Mouse (Mus musculus) lung, adult 18-20 months (tissue): ENCODE measurements at regions not wholly inside any gene's neighbourhood (a gene's known extent, or its start where the extent isn't known, plus 50 kb on each side); places are given as distances from the start of the nearest gene placed in this dataset.

Source experiments
- DNase-seq, 2 experiments: peaks; one replicate each; pipeline ENCODE4 v3.0.0; 2022; ENCODE audit warnings: mixed read lengths in 2 of 2

- DNase-seq = no peak
Measured at GRCm38 (mm10) chr19:32940806-32941205, 183.5 kb downstream of the Pten start.

- DNase-seq = no peak
Measured at GRCm38 (mm10) chr19:32943594-32944230, 186.4 kb downstream of the Pten start.

DNA sequence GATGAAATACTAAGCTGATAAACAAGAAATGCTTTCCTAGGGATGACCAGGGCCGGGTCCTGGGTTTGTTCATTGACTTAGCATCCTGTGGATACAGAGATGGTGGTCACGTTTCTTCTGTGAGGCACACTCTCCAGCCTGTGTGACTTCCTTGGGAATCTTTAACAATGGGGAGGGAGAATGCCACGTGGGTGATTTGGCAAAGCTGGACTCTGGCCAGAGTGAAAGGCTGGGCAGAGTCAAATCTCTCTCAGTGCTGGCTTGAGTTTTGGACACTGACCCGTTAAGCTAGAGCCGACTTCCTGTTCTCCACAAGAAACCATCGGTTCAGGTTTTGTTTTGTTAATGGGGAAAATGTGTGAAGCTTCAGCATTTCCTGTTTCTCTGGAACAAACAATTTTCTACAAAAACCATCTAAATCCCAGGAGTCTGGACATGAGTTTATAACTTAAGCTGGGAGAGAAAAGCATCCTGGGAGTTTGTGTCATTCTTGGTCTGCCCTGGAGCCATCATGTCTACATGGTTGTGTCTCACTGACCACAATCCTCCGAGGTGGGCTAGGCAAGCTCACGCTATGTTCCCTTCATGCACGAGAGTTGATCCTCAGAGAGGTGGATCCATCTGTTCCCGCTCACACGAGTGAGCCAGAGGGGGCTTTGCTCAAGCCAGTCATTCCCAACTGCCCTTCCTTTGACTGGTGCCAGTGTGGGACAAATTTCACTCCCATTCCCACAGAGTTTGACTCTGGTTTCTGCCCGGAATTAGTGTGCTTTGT, 190.0 kb downstream of the Pten start:
- DNase-seq = no peak

DNA sequence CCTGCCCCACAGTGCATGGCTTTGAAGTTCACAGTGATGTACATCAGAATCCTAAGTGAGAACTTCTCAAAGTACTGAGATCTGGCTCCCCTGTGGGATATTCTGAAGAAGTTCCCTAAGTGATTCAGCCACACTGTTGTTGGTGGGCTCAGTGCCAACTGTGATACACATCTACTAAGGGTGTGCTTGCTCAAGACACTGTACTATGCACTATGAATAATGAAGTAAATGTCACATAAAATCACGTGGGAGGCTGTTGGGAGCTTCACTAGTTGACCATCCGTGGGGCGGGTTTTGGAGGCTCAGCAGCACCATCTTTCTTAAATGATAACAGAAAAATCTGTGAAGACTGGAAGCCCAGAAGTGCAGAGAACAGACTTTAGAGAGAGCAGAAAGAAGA, 193.0 kb downstream of the Pten start:
- DNase-seq = no peak

DNA sequence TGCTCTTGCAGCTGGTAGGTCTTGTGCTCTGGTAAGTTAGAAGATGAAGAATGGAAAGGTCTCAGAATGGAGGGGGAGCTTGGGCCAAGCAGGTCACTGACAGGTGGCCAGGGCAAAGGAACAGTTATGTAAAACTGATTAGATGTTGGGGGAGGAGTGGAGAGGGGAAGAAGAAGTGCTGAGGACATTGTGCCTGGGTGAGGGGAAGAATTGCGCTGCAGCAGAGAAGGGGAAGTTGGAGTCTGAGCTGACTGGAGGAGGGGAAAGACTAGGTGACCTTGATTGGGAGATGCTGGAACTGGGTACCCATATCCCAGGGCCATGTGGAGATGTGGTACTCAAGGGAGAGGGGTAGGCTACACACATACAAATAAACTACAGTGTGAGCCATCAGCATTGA, 193.5 kb downstream of the Pten start:
- DNase-seq = no peak

DNA sequence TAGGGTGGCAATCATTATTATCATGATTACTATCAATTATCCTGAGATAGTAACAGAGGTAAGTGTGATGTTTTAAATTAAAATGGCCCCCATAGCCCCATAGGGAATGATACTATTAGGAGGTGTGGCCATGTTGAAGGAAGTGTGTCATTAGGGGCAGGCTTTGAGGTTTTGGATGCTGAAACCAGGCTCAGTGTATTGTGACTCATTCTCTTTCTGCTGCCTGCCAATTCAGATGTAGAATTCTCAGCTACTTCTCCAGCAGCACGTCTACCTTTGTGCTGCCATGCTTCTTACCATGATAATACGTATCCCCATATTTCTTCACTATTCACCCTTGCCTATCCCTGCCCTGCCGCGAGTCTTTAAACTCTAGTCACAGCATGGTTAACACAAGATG, 195.1 kb downstream of the Pten start:
- no peak for DNase-seq

GRCm38 (mm10) chr19:32952928-32953687, 195.8 kb downstream of the Pten start:
- peak; percentile 35 to 50 for DNase-seq

GRCm38 (mm10) chr19:32954001-32954605, 196.8 kb downstream of the Pten start:
- peak; percentile 44 to 70 for DNase-seq

DNA sequence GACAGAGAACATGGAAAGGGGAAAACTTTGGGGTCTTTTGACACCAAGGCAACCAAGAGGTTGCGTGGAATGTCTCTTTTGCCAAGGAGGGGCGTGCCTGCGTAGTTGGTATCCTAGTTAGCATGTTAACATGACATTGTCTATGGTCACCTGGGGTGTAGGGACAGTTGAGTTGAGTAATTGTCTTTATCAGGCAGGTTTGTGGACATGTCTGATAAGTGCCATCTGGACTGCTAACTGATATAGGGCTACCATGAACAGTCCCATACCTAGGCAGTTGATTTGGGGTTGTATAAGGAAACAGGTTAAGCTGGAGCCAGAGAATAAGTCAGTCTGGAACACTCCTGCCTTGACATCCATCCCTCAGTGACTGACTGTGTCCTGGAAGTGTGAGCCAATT, 197.6 kb downstream of the Pten start:
- no peak for DNase-seq

- DNase-seq = no peak
Measured at GRCm38 (mm10) chr19:32956143-32956915, 199.0 kb downstream of the Pten start.

GRCm38 (mm10) chr19:32956916-32957558, 199.7 kb downstream of the Pten start:
- peak in 1 of 2 experiments; percentile 24 for DNase-seq

DNA sequence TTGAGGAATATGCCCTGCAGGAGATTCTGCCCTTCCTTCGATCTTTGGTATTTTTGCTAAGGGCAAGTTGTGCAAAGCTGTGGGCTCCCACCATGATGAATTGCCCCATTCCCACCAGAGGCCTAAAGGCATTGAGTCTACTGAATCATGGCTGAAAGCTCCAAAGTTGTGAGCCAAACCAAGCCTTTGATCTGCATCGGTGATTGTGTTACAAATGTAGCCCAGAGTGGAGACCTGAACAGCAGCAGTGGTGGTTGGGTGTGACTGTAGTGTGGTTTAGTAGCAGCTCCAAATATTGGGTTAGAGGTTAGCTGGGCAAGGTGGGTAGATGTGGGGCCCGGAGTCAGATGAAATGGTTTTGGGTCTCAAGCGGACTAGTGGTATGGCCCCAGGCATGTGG, 201.0 kb downstream of the Pten start:
- DNase-seq = no peak

- no peak for DNase-seq
Measured at GRCm38 (mm10) chr19:32958791-32959190, 201.5 kb downstream of the Pten start.

DNA sequence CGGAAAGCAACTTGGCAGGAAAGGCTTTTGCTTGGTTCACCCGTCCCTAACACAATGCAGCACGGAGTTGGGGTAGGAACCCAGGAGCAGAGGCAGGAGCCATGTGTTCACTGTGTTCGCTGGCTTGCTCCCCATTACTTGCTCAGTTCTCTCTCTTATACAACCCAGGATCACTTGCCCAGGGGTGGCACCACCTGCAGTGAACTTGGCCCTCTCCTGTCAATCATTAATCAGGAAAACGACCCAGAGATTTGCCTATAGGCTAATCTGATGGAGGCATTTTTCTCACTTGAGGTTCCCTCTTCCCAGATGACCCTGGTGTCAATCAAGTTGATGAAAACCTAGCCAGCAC, 202.5 kb downstream of the Pten start:
- DNase-seq = no peak

DNA sequence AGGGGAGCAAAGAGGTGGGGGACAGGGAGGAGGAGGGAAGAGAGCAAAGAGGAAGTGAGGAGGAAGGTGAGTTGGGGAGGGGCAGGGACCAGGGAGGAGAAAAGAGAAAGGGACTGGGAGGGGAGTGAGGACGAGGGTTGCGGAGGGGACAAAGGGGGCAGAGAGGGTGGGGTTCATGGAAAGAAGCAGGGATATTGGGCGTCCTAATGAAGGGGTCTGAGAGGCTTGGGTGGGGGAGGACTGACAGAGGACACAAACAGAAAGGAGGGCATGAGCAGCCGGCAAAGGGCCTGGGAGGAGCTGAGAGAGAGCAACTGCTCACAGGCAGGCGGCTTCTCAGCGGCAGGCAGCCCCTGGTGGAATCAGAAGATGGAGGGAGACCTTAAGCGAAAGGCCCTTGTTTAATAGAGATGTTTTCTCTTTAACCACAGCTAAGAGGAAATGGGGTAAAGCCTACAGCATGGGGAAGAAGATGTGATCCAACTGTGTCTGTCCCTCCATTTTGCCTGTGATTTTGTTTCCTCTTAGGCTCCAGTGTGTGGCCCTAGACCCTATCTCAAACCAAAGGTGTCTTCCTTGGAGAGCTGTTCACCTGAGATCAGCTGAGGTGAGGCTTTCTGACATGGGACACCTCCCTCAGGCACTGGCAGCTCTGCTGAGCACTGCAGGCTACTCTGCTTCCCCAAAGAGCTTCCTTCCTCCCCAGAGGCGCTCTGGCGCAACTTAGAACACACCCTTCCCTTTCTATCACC, 203.1 kb downstream of the Pten start:
- peak in 1 of 2 experiments; percentile 34 for DNase-seq

DNA sequence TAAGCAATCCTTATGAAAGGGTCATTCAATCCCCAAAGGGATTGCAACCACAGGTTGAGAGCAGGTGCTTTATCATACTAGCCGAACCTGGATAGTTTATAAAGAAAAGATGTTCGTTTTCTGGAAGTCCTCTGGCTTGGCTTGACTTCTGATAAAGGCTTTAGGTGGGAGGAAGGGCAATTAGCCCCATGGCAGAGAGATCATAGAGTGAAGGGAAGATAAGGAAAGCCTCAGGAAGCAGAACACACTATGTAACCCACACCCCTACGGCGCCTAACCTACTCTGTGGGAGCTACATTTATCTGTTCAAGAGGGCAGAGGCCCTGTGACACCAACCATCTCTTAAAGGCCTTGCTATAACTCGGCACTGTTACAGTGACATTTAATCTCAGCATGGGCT, 204.2 kb downstream of the Pten start:
- DNase-seq = no peak

DNA sequence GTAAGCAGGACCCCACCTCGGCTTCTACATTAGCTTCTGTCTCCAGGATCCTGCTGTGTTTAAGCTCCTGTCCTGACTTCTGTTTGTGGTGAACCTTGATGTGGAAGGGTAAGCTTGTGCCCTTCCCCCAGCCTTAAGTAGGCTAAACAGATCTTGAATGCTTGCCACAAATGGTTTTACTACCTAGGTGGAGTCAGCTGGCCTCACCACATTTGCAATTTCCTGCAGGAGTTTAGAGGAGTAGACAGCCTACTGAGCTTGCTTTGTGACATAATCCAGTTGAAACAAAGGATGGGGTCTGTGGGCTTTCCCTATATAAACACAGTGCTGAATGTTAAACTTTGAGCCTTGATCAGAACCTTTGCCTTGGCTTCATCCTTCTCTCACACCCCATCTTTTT, 206.7 kb downstream of the Pten start:
- DNase-seq = no peak

- DNase-seq = no peak
Measured at GRCm38 (mm10) chr19:32965488-32965887, 208.2 kb downstream of the Pten start.

- no peak for DNase-seq
Measured at GRCm38 (mm10) chr19:32969213-32969776, 212.0 kb downstream of the Pten start.

DNA sequence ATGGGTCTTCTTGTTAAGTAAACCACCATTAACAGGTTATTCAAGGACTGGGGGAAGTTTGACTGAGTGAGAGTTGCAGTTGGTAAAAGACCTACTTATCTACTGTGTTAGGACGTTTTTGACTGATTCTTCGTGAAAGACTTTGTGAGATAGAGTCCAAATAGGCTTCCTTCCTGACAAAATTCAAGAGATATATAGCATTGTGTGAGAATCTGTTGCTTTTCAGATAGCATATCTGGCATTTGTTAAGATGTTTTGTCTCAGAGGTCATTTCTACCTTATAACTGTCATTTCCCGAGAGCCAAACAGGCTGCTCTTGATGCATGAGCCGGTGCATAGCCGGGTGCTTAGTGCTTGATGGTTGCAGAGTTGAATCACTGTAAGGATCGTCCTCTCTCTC, 214.8 kb downstream of the Pten start:
- DNase-seq = no peak

- DNase-seq = no peak
Measured at GRCm38 (mm10) chr19:32973130-32973529, 215.8 kb downstream of the Pten start.
